Mouse (Mus musculus) gastrocnemius, adult 2 months (tissue): ENCODE results near the gene Cacnb4. TPM values are rescaled to one million over a fixed set of nuclear protein-coding genes. Genes with fewer than 3 reads are reported as not detected.

ENCODE experiments used
- DNase-seq: peaks from one replicate; pipeline ENCODE4 v3.0.0; 2022
- H3K27ac ChIP-seq: fragments of 200-600 bp; 2 replicates; pipeline ENCODE4 v1.8.1; 2022; ENCODE audit warnings: mild to moderate bottlenecking
- H3K4me3 ChIP-seq: fragments of 200-600 bp; 2 replicates; pipeline ENCODE4 v1.8.1; 2022; ENCODE audit warnings: mild to moderate bottlenecking, moderate library complexity
- CTCF ChIP-seq: fragments of 200-600 bp; IDR thresholded peaks from 2 replicates; pipeline ENCODE4 v1.8.1; 2022; ENCODE audit warnings: antibody characterized with exemption, mild to moderate bottlenecking, moderate library complexity
- intact Hi-C: fragments of 180-260 bp; cut with DNase I; formaldehyde crosslinking; loops from one replicate; pipeline ENCODE4 v1.15.1; 2025
- total RNA-seq, 2 experiments: library from RNA; stranded (reverse); gene quantifications; 2 replicates each; pipeline ENCODE4 v1.2.3; 2021

Gene Cacnb4
- total RNA-seq, 2 experiments from 2014 or later = 0.20 to 0.31 TPM

GRCm38 (mm10) chr2:52570781-52571180 is 105.8 kb downstream of the Cacnb4 start:
- no peak for TF ChIP-seq CTCF
- Histone ChIP-seq H3K27ac (no peak overlapping the region), H3K4me3 (no peak overlapping the region)
- intact Hi-C loops = loop anchor here (5.0 kb wide), 1 partner anchor 33 kb away; no protein-coding TSS in a partner anchor
- DNase-seq = no peak

- Histone ChIP-seq H3K27ac (no peak overlapping the region), H3K4me3 (no peak overlapping the region)
- DNase-seq = no peak
- intact Hi-C loops = loop anchor here (5.0 kb wide), 1 partner anchor 33 kb away; no protein-coding TSS in a partner anchor
- no peak for TF ChIP-seq CTCF
Observed at GRCm38 (mm10) chr2:52570171-52570570, 106.5 kb downstream of the Cacnb4 start.

GRCm38 (mm10) chr2:52568131-52568530 is 108.5 kb downstream of the Cacnb4 start:
- DNase-seq = no peak
- intact Hi-C loops = no loop called here
- TF ChIP-seq CTCF = no peak
- H3K4me3 ChIP-seq = no peak overlapping the region
- no peak overlapping the region for H3K27ac ChIP-seq

- Histone ChIP-seq H3K4me3 (no peak overlapping the region), H3K27ac (0 out of 2 replicates have a peak overlapping the region, but pooled peaks have one; percentile 0)
- intact Hi-C loops = no loop called here
- DNase-seq = no peak
- peak; percentile 7; the same call in 1 of the 2 replicates for TF ChIP-seq CTCF
Observed at GRCm38 (mm10) chr2:52567421-52567820, 109.2 kb downstream of the Cacnb4 start.

DNA sequence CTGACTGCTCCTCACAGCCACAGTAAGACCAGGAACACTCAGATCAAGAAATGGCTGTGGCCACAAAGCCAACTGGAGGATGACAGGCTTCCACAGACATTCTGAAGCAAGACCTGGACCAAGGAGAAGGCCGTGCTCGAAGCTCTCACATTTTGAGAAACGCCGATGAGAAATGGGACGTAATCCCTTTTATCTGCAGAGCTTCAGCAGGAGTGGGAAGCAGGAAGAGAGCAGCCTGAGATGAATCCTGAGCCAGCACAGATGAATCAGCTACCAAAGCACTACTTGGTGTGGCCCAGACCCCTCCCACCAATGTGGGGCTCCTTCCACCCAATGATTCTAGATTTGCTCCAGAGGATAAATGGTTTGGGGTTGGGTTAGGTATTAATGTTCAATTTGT is 113.4 kb downstream of the Cacnb4 start:
- H3K4me3 ChIP-seq = no peak overlapping the region
- intact Hi-C loops = no loop called here
- H3K27ac ChIP-seq = no peak overlapping the region
- no peak for DNase-seq
- TF ChIP-seq CTCF = no peak

GRCm38 (mm10) chr2:52562356-52562755 is 114.3 kb downstream of the Cacnb4 start:
- no peak for DNase-seq
- no peak for TF ChIP-seq CTCF
- intact Hi-C loops = no loop called here
- no peak overlapping the region for H3K4me3 ChIP-seq
- no peak overlapping the region for H3K27ac ChIP-seq

DNA sequence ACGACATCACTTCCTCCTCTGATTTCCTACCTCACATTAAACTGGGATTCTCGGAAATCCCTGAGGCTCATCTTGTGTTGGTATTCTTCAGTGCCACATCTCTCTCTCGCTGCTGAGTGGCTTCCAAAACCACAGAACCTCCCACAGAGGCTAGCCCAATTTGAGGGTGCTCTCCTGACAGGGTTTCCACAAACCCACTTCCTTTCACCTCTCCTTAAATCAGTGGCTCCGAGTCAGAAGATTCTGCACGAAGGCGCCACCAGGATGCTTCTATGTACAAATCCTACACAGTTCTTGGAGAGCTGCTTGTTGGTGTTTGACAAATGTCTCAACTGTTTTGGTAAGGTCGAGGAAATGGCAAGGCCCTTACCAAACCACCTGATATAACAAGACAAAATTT is 115.5 kb downstream of the Cacnb4 start:
- TF ChIP-seq CTCF = no peak
- no peak overlapping the region for H3K27ac ChIP-seq
- no peak overlapping the region for H3K4me3 ChIP-seq
- DNase-seq = no peak
- intact Hi-C loops = no loop called here

DNA sequence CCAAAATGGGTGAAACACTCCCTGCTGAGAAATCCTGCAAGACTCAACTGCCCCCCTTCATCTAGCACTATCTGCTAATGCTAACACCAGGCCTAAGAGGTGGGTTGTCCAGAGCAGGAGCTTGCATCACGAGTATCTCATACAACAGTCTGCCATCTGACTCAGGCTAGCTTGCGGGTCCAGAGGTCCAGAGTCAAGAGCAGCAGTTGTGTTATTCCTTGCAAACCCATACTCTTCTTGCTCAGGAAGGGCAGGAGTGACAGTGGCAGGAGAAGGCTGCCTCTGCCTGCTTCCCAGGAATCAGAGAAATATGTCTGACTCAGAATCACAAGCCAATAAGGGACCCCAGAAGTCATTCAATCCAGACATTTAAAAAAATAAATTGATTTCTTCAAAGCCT is 116.4 kb downstream of the Cacnb4 start:
- TF ChIP-seq CTCF = no peak
- no peak overlapping the region for H3K27ac ChIP-seq
- intact Hi-C loops = no loop called here
- no peak for DNase-seq
- no peak overlapping the region for H3K4me3 ChIP-seq

DNA sequence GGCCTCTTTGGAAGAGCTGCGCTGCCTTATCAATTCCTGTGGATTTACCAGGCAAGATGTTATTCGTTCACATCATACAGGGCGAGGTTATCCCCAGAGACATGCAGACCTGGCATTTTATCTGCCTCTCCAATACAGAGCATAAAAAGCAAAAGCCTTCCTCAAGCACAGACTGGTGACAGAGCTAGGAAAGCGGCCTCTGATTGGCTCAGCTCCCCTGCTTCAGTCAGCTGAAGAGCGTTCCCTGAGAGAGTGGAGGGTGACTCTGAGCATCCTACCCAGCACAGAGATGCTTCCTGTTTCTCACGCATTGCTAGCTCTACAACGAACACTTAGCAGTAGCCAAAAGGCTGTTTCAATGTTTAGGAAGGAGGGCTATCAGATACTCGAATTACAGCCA is 118.2 kb downstream of the Cacnb4 start:
- DNase-seq = peak; percentile 37
- Histone ChIP-seq H3K4me3 (peak overlapping the region; percentile 40), H3K27ac (peak overlapping the region; percentile 35; the same call in 1 of the 2 replicates)
- TF ChIP-seq CTCF = no peak
- intact Hi-C loops = no loop called here

DNA sequence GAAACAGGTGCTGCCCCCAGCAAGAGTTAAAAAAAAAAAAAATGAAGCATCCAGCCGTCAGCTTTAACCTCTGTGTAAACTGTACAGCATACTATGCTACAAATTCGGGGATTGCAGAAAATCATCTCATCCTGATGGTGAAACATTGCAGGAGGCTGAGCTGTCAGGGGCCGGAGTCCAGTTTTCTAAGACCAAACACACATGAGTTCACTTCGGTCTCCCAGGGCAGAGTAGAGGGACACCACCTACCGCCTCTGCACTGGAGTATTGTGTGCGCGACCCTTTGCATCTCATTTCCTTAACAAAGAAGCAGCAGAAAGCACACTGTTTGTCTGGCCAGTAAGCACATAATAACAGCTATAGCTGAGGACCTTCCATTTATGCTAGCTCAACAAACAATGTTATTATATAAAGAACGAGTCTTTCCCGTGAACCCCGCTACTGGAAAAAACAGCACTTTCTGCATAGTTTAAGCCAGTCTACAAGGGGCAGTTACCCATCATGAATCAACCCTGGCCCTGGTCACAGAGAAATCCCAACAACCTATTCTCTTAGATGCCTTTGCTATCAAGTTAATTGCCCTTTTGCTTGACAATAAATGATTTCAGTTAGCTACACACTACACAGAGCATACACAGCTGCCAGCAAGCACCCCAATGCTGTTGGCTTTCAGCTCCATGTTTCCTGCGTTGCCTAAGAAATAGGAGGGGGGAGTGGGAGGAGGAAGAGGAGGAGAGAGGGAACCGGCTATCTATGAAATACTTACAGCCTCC is 118.9 kb downstream of the Cacnb4 start:
- DNase-seq = no peak
- TF ChIP-seq CTCF = no peak
- intact Hi-C loops = no loop called here
- Histone ChIP-seq H3K27ac (peak overlapping the region; percentile 74; the same call in 1 of the 2 replicates), H3K4me3 (peak overlapping the region; percentile 40)

- TF ChIP-seq CTCF = no peak
Observed at GRCm38 (mm10) chr2:52556961-52557326, 119.7 kb downstream of the Cacnb4 start.

GRCm38 (mm10) chr2:52556298-52556960 is 120.2 kb downstream of the Cacnb4 start:
- TF ChIP-seq CTCF = no peak
- intact Hi-C loops = no loop called here
- Histone ChIP-seq H3K4me3 (peak overlapping the region; percentile 40), H3K27ac (peak overlapping the region; percentile 74)
- no peak for DNase-seq

More at GRCm38 (mm10) chr2:52556961-52557326, 119.7 kb downstream of the Cacnb4 start:
- intact Hi-C loops = no loop called here
- DNase-seq = no peak
- H3K27ac ChIP-seq = peak overlapping the region; percentile 74
- H3K4me3 ChIP-seq = peak overlapping the region; percentile 40; the same call in 1 of the 2 replicates

- intact Hi-C loops = no loop called here
Observed at GRCm38 (mm10) chr2:52548401-52548800, 128.2 kb downstream of the Cacnb4 start.

More at GRCm38 (mm10) chr2:52548401-52548800, 128.2 kb downstream of the Cacnb4 start:
- no peak overlapping the region for H3K27ac ChIP-seq
- no peak overlapping the region for H3K4me3 ChIP-seq
- DNase-seq = no peak
- TF ChIP-seq CTCF = no peak
